Mouse (Mus musculus): ENCODE results near the gene Zbtb38.
"Not testable (repeated sequence)": the region's sequence is repeated elsewhere in the genome, so short reads cannot be mapped to it uniquely, and the experiment has no call there.

The Zbtb38 gene

GRCm38 (mm10) chr9:96684165-96684792 lies 68.4 kb downstream of the Zbtb38 start:
- DNase-seq = no peak

GRCm38 (mm10) chr9:96678611-96679010 lies 74.0 kb downstream of the Zbtb38 start:
- DNase-seq = no peak

GRCm38 (mm10) chr9:96677711-96678110 lies 74.9 kb downstream of the Zbtb38 start:
- not testable (repeated sequence) for DNase-seq

GRCm38 (mm10) chr9:96676671-96677070 lies 76.0 kb downstream of the Zbtb38 start:
- no peak for DNase-seq

- no peak for DNase-seq
These were observed 76.6 kb downstream of the Zbtb38 start for GRCm38 (mm10) chr9:96675763-96676640.

GRCm38 (mm10) chr9:96675071-96675762 lies 77.4 kb downstream of the Zbtb38 start:
- peak; percentile 66 to 70 for DNase-seq

GRCm38 (mm10) chr9:96674301-96674700 lies 78.3 kb downstream of the Zbtb38 start:
- no peak for DNase-seq

GRCm38 (mm10) chr9:96672466-96672865 lies 80.2 kb downstream of the Zbtb38 start:
- no peak for DNase-seq

GRCm38 (mm10) chr9:96671249-96671648 lies 81.4 kb downstream of the Zbtb38 start:
- DNase-seq = no peak

GRCm38 (mm10) chr9:96669877-96670276 lies 82.8 kb downstream of the Zbtb38 start:
- peak; percentile 95 to 97 for DNase-seq

GRCm38 (mm10) chr9:96668628-96669027 lies 84.0 kb downstream of the Zbtb38 start:
- DNase-seq = peak in 1 of 2 experiments; percentile 25

- no peak for DNase-seq
These were observed 92.0 kb downstream of the Zbtb38 start for GRCm38 (mm10) chr9:96660510-96661244.

GRCm38 (mm10) chr9:96659801-96660200 lies 92.8 kb downstream of the Zbtb38 start:
- no peak for DNase-seq

GRCm38 (mm10) chr9:96653538-96653937 lies 99.1 kb downstream of the Zbtb38 start:
- no peak for DNase-seq

- no peak for DNase-seq
These were observed 99.9 kb downstream of the Zbtb38 start for GRCm38 (mm10) chr9:96652763-96653162.

- no peak for DNase-seq
These were observed 101.8 kb downstream of the Zbtb38 start for GRCm38 (mm10) chr9:96650807-96651206.

- no peak for DNase-seq
These were observed 102.7 kb downstream of the Zbtb38 start for GRCm38 (mm10) chr9:96649924-96650323.

GRCm38 (mm10) chr9:96649362-96649761 lies 103.3 kb downstream of the Zbtb38 start:
- DNase-seq = no peak

- no peak for DNase-seq
These were observed 105.8 kb downstream of the Zbtb38 start for GRCm38 (mm10) chr9:96646668-96647295.

GRCm38 (mm10) chr9:96644840-96645239 lies 107.8 kb downstream of the Zbtb38 start:
- no peak for DNase-seq

GRCm38 (mm10) chr9:96644002-96644401 lies 108.6 kb downstream of the Zbtb38 start:
- DNase-seq = not testable (repeated sequence)

- DNase-seq = no peak
These were observed 113.2 kb downstream of the Zbtb38 start for GRCm38 (mm10) chr9:96639451-96639850.

Data from lung, adult 18-20 months (tissue).